Mouse (Mus musculus): ENCODE results near the gene Atcay. TPM values are rescaled to one million over a fixed set of nuclear protein-coding genes. Genes with fewer than 3 reads are reported as not detected.

Atcay gene
- polyA plus RNA-seq, 1 experiment from 2014 or later: 68.1 TPM

Small RNA genes lying within 50 kb of the gene (microRNA-seq; reads per million reads assigned to microRNA genes)
- gene Mir3057: 13.3 reads per million, percentile 25 among the genes with 10 or more reads in this experiment

Other genes starting within 250 kb of the Atcay start
- gene Gng7, start 215.9 kb downstream of the Atcay start, polyA plus RNA-seq (2015; fragmentation: Nextera tagmentation; extraction: Ambion mirVana): 13.4 and 13.5 TPM in 2 replicates
- gene Diras1, start 205.2 kb downstream of the Atcay start, polyA plus RNA-seq (2015; fragmentation: Nextera tagmentation; extraction: Ambion mirVana): 37.5 and 40.2 TPM in 2 replicates
- gene Slc39a3, start 193.4 kb downstream of the Atcay start, polyA plus RNA-seq (2015; fragmentation: Nextera tagmentation; extraction: Ambion mirVana): 42.3 and 44.0 TPM in 2 replicates
- 292 and 304 TPM in 2 replicates for gene Sgta, start 170.7 kb downstream of the Atcay start, polyA plus RNA-seq (2015; fragmentation: Nextera tagmentation; extraction: Ambion mirVana)
- 45.0 and 46.9 TPM in 2 replicates for gene Thop1, start 160.8 kb downstream of the Atcay start, polyA plus RNA-seq (2015; fragmentation: Nextera tagmentation; extraction: Ambion mirVana)
- 0.26 and 0.41 TPM in 2 replicates for gene Creb3l3, start 132.0 kb downstream of the Atcay start, polyA plus RNA-seq (2015; fragmentation: Nextera tagmentation; extraction: Ambion mirVana)
- 224 and 227 TPM in 2 replicates for gene Map2k2, start 124.9 kb downstream of the Atcay start, polyA plus RNA-seq (2015; fragmentation: Nextera tagmentation; extraction: Ambion mirVana)
- gene Zbtb7a, start 95.6 kb downstream of the Atcay start, polyA plus RNA-seq (2015; fragmentation: Nextera tagmentation; extraction: Ambion mirVana): 13.2 and 13.5 TPM in 2 replicates
- gene Pias4, start 62.9 kb downstream of the Atcay start, polyA plus RNA-seq (2015; fragmentation: Nextera tagmentation; extraction: Ambion mirVana): 58.4 and 62.3 TPM in 2 replicates
- 561 and 576 TPM in 2 replicates for gene Eef2, start 54.2 kb downstream of the Atcay start, polyA plus RNA-seq (2015; fragmentation: Nextera tagmentation; extraction: Ambion mirVana)
- 59.1 and 61.7 TPM in 2 replicates for gene Dapk3, start 47.8 kb downstream of the Atcay start, polyA plus RNA-seq (2015; fragmentation: Nextera tagmentation; extraction: Ambion mirVana)
- 0.13 and 0.26 TPM in 2 replicates for gene 4930442H23Rik, start 47.0 kb downstream of the Atcay start, polyA plus RNA-seq (2015; fragmentation: Nextera tagmentation; extraction: Ambion mirVana)
- 0.09 and 0.10 TPM in 2 replicates for gene Nmrk2, start 28.8 kb downstream of the Atcay start, polyA plus RNA-seq (2015; fragmentation: Nextera tagmentation; extraction: Ambion mirVana)
- gene Zfr2, start 2.3 kb upstream of the Atcay start, polyA plus RNA-seq (2015; fragmentation: Nextera tagmentation; extraction: Ambion mirVana): 19.7 and 21.6 TPM in 2 replicates
- 16.4 and 16.9 TPM in 2 replicates for gene Matk, start 22.1 kb upstream of the Atcay start, polyA plus RNA-seq (2015; fragmentation: Nextera tagmentation; extraction: Ambion mirVana)
- gene Mrpl54, start 36.1 kb upstream of the Atcay start, polyA plus RNA-seq (2015; fragmentation: Nextera tagmentation; extraction: Ambion mirVana): 134 and 144 TPM in 2 replicates
- gene Apba3, start 36.1 kb upstream of the Atcay start, polyA plus RNA-seq (2015; fragmentation: Nextera tagmentation; extraction: Ambion mirVana): 29.7 and 30.6 TPM in 2 replicates
- 4.5 and 5.2 TPM in 2 replicates for gene Tjp3, start 60.7 kb upstream of the Atcay start, polyA plus RNA-seq (2015; fragmentation: Nextera tagmentation; extraction: Ambion mirVana)
- gene Pip5k1c, start 62.1 kb upstream of the Atcay start, polyA plus RNA-seq (2015; fragmentation: Nextera tagmentation; extraction: Ambion mirVana): 97.2 and 102 TPM in 2 replicates
- gene Cactin, start 90.3 kb upstream of the Atcay start, polyA plus RNA-seq (2015; fragmentation: Nextera tagmentation; extraction: Ambion mirVana): 33.5 and 34.7 TPM in 2 replicates
- 4.6 and 5.6 TPM in 2 replicates for gene Tbxa2r, start 97.9 kb upstream of the Atcay start, polyA plus RNA-seq (2015; fragmentation: Nextera tagmentation; extraction: Ambion mirVana)
- not detected in 2 replicates for gene Gipc3, start 112.4 kb upstream of the Atcay start, polyA plus RNA-seq (2015; fragmentation: Nextera tagmentation; extraction: Ambion mirVana)
- 47.3 and 50.4 TPM in 2 replicates for gene Hmg20b, start 119.6 kb upstream of the Atcay start, polyA plus RNA-seq (2015; fragmentation: Nextera tagmentation; extraction: Ambion mirVana)
- 11.9 and 12.4 TPM in 2 replicates for gene Mfsd12, start 126.7 kb upstream of the Atcay start, polyA plus RNA-seq (2015; fragmentation: Nextera tagmentation; extraction: Ambion mirVana)
- gene 4930404N11Rik, start 135.0 kb upstream of the Atcay start, polyA plus RNA-seq (2015; fragmentation: Nextera tagmentation; extraction: Ambion mirVana): 1.0 and 1.1 TPM in 2 replicates
- 121 and 126 TPM in 2 replicates for gene Fzr1, start 147.7 kb upstream of the Atcay start, polyA plus RNA-seq (2015; fragmentation: Nextera tagmentation; extraction: Ambion mirVana)
- gene Dohh, start 153.6 kb upstream of the Atcay start, polyA plus RNA-seq (2015; fragmentation: Nextera tagmentation; extraction: Ambion mirVana): 72.1 and 74.8 TPM in 2 replicates
- 6.5 and 8.1 TPM in 2 replicates for gene Gm48551, start 153.6 kb upstream of the Atcay start, polyA plus RNA-seq (2015; fragmentation: Nextera tagmentation; extraction: Ambion mirVana)
- gene Gm48552, start 158.2 kb upstream of the Atcay start, polyA plus RNA-seq (2015; fragmentation: Nextera tagmentation; extraction: Ambion mirVana): 2.0 and 2.3 TPM in 2 replicates
- 1.8 TPM in 2 replicates for gene Smim24, start 162.2 kb upstream of the Atcay start, polyA plus RNA-seq (2015; fragmentation: Nextera tagmentation; extraction: Ambion mirVana)
- 21.3 and 22.4 TPM in 2 replicates for gene Nfic, start 224.8 kb upstream of the Atcay start, polyA plus RNA-seq (2015; fragmentation: Nextera tagmentation; extraction: Ambion mirVana)

Measured in hindbrain, embryonic 13.5 days (tissue).